In the genomic region with DNA sequence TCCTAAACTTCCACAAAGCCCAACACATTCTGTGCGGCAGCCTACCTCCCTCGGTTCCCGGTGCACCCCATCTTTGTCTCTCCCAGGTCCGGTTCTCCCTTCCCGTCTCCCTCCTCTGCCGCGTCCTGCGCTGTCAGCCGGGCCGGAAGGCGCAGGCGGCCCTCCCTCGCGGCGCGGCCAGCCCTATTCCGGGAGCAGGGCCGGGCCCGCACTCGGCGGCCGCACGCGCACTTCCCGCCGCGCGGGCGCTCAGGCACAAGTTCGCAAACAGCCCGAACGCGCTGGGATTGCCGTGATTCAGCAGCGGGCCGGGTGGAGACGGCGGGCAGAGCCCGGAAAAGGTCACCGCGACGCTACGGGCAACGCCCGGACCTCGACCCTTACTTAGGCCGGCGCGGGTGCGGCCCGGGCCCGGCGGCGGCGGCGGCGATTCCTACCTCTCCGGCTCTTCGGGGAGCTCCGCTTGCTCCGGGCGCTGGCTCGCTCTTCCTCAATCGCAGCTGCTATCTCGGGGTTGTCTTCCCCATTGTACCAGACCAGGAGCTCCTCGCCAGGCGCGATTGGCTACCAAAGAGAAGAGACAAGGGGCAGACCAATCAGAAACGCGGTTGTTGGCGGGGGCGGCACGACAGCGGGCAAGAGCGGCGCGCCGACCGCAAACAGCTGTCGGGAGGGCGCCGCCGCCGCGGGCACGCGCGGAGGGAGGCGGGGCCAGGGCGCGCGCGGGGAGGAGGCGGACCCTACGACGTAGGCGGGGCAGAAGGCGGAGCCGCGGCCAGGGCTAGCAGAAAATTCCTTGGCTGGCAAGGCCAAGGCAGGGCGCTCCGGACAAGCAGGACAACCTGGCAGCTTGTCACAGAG, we compare ENCODE assay signal across 8 mouse cellular contexts. TPM values are rescaled to one million over a fixed set of nuclear protein-coding genes. Genes with fewer than 3 reads are reported as not detected.
DNase-seq lines count a peak whose midpoint lies in the region; ATAC-seq and TF ChIP-seq lines count a peak whose summit lies in the region.

No protein-coding gene starts in this region.

- H3K27me3 ChIP-seq in CH12.LX (replicated peaks) = no peaks in the 10 kb centered on the region
- no peaks in the 10 kb centered on the region for H3K27me3 ChIP-seq in forebrain, embryonic 11.5 days (ENCODE audit: control insufficient read depth, insufficient read depth, low read length)
- H3K27me3 ChIP-seq in heart, embryonic 16.5 days (ENCODE audit: control insufficient read depth, insufficient read depth, low read length) = no peaks in the 10 kb centered on the region
- no peaks in the 10 kb centered on the region for H3K27me3 ChIP-seq in liver, embryonic 15.5 days
- H3K27me3 ChIP-seq in neural tube, embryonic 12.5 days (replicated peaks) = no peaks in the 10 kb centered on the region

- ATAC-seq in forebrain, embryonic 11.5 days (replicated peaks; ENCODE audit: low FRiP score) = peak; percentile 100
- peak; percentile 99 for ATAC-seq in heart, embryonic 16.5 days (replicated peaks; ENCODE audit: extremely low read depth, insufficient read depth, low FRiP score)
- ATAC-seq in liver, embryonic 15.5 days (ENCODE audit: insufficient read depth) = peak; percentile 98
- peak; percentile 100 for ATAC-seq in neural tube, embryonic 12.5 days (ENCODE audit: low FRiP score, low read depth)

- H3K9ac ChIP-seq in CH12.LX (ENCODE audit: insufficient read depth, low read depth) = peak overlapping the region; percentile 93
- peak overlapping the region; percentile 91 for H3K9ac ChIP-seq in forebrain, embryonic 11.5 days (ENCODE audit: low read length)
- peak overlapping the region; percentile 98 for H3K9ac ChIP-seq in heart, embryonic 16.5 days (ENCODE audit: low read length)
- peak overlapping the region; percentile 83 for H3K9ac ChIP-seq in liver, embryonic 15.5 days
- H3K9ac ChIP-seq in neural tube, embryonic 12.5 days = peak overlapping the region; percentile 93

- DNase-seq in CH12.LX (ENCODE audit: extremely low read depth) = peak; percentile 96
- peak; percentile 94 for DNase-seq in c-Kit-positive CD71-positive TER-119-negative erythroid progenitor cells, embryonic 14.5 days (ENCODE audit: low read depth)
- peak; percentile 99 for DNase-seq in forebrain, embryonic 11.5 days (ENCODE audit: low spot score)
- DNase-seq in kidney, postnatal 36 days = peak; percentile 99
- DNase-seq in telencephalon, adult 2 months (ENCODE audit: low read depth, low spot score) = peak; percentile 97

- TF ChIP-seq RAD21 in CH12.LX (IDR thresholded peaks at IDR 0.05; ENCODE audit: low read depth, low read length) = no peak

- WGBS in forebrain, embryonic 11.5 days = under 1% methylated on average over 89 of the region's 102 CpGs
- WGBS in heart, embryonic 16.5 days = under 1% methylated on average over 102 of the region's 102 CpGs
- WGBS in liver, embryonic 15.5 days (ENCODE audit: insufficient replicate concordance) = under 1% methylated on average over 102 of the region's 102 CpGs
- WGBS in neural tube, embryonic 12.5 days = under 1% methylated on average over 102 of the region's 102 CpGs

- no peak for TF ChIP-seq CTCF in CH12.LX (conservative IDR thresholded peaks at IDR 0.05 in 1 of 2, IDR thresholded peaks at IDR 0.05 in 1 of 2; ENCODE audit: low read depth in 2 of 2, low read length in 2 of 2)

- TF ChIP-seq EP300 in CH12.LX (IDR thresholded peaks at IDR 0.05; ENCODE audit: low read length) = no peak

- no peaks in the 10 kb centered on the region for H3K9me3 ChIP-seq in CH12.LX (replicated peaks; ENCODE audit: low read length)
- H3K9me3 ChIP-seq in forebrain, embryonic 11.5 days (ENCODE audit: control insufficient read depth, low read length) = no peaks in the 10 kb centered on the region
- H3K9me3 ChIP-seq in heart, embryonic 16.5 days (replicated peaks; ENCODE audit: control insufficient read depth, low read length) = no peaks in the 10 kb centered on the region
- H3K9me3 ChIP-seq in liver, embryonic 15.5 days (replicated peaks) = no peaks in the 10 kb centered on the region
- H3K9me3 ChIP-seq in neural tube, embryonic 12.5 days = no peaks in the 10 kb centered on the region

- peaks cover 43% of the 10 kb centered on the region for H3K79me2 ChIP-seq in CH12.LX (replicated peaks; ENCODE audit: control insufficient read depth, extremely low read depth, insufficient read depth, poor library complexity, severe bottlenecking)

- H3K4me2 ChIP-seq in CH12.LX (ENCODE audit: insufficient read depth, low read depth, poor library complexity, severe bottlenecking) = peak overlapping the region; percentile 80
- H3K4me2 ChIP-seq in forebrain, embryonic 11.5 days (ENCODE audit: low read depth, low read length, severe bottlenecking) = peak overlapping the region; percentile 54
- peak overlapping the region; percentile 70 for H3K4me2 ChIP-seq in heart, embryonic 16.5 days (ENCODE audit: low read depth, low read length)
- peak overlapping the region; percentile 84 for H3K4me2 ChIP-seq in liver, embryonic 15.5 days
- peak overlapping the region; percentile 69 for H3K4me2 ChIP-seq in neural tube, embryonic 12.5 days (replicated peaks)

- H3K4me3 ChIP-seq in CH12.LX (replicated peaks in 1 of 3; ENCODE audit: low read depth in 2 of 3, low read length in 2 of 3, poor library complexity in 1 of 3) = peak overlapping the region; percentile 79 to 91 (median 84)
- peak overlapping the region; percentile 83 for H3K4me3 ChIP-seq in forebrain, embryonic 11.5 days (ENCODE audit: low read depth, low read length)
- peak overlapping the region; percentile 92 for H3K4me3 ChIP-seq in heart, embryonic 16.5 days (ENCODE audit: low read length)
- H3K4me3 ChIP-seq in liver, embryonic 15.5 days (replicated peaks) = peak overlapping the region; percentile 79
- peak overlapping the region; percentile 80 for H3K4me3 ChIP-seq in neural tube, embryonic 12.5 days

- dilution Hi-C loops in CH12.LX (cut with MboI; ENCODE audit: extremely low pct_ligation_motif_present, extremely low pct_unique_long_range_greater_than_20kb, low sequenced_read_pairs) = no loop called here

- TF ChIP-seq POLR2A in CH12.LX (IDR thresholded peaks at IDR 0.05; ENCODE audit: low read depth, low read length) = peak; percentile 88

- peak overlapping the region; percentile 79 for H3K27ac ChIP-seq in CH12.LX (ENCODE audit: insufficient read depth, low read depth)
- H3K27ac ChIP-seq in forebrain, embryonic 11.5 days (ENCODE audit: low read depth, low read length) = peak overlapping the region; percentile 98
- H3K27ac ChIP-seq in heart, embryonic 16.5 days (ENCODE audit: low read length) = peak overlapping the region; percentile 100
- peak overlapping the region; percentile 99 for H3K27ac ChIP-seq in liver, embryonic 15.5 days (replicated peaks)
- H3K27ac ChIP-seq in neural tube, embryonic 12.5 days = peak overlapping the region; percentile 98

- in situ Hi-C loops in CH12.LX (cut with MboI; ENCODE audit: low pct_ligation_motif_present, low pct_unique_long_range_greater_than_20kb, low sequenced_read_pairs) = loop anchor here (5.0 kb wide), 1 partner anchor 40 kb away; no protein-coding TSS in a partner anchor

- peaks cover 31 to 49% of the 10 kb centered on the region in 2 experiments for H3K36me3 ChIP-seq in CH12.LX (replicated peaks in 1 of 2; ENCODE audit: control insufficient read depth in 1 of 2, insufficient read depth in 1 of 2, low read length in 1 of 2)
- H3K36me3 ChIP-seq in forebrain, embryonic 11.5 days (ENCODE audit: control insufficient read depth, insufficient read depth, low read length) = no peaks in the 10 kb centered on the region
- no peaks in the 10 kb centered on the region for H3K36me3 ChIP-seq in heart, embryonic 16.5 days (ENCODE audit: control insufficient read depth, insufficient read depth)
- H3K36me3 ChIP-seq in liver, embryonic 15.5 days (replicated peaks) = peaks cover 3% of the 10 kb centered on the region
- H3K36me3 ChIP-seq in neural tube, embryonic 12.5 days = peaks cover 12% of the 10 kb centered on the region

- peaks cover 5 to 50% of the 10 kb centered on the region in 2 experiments for H3K4me1 ChIP-seq in CH12.LX (ENCODE audit: control insufficient read depth in 1 of 2, insufficient read depth in 2 of 2)
- peaks cover 4% of the 10 kb centered on the region; the same call in 1 of the 2 replicates for H3K4me1 ChIP-seq in forebrain, embryonic 11.5 days (replicated peaks; ENCODE audit: control insufficient read depth, insufficient read depth, low read length)
- peaks cover 40% of the 10 kb centered on the region for H3K4me1 ChIP-seq in heart, embryonic 16.5 days (ENCODE audit: control insufficient read depth, insufficient read depth, low read length)
- peaks cover 38% of the 10 kb centered on the region for H3K4me1 ChIP-seq in liver, embryonic 15.5 days (replicated peaks)
- peaks cover 24% of the 10 kb centered on the region for H3K4me1 ChIP-seq in neural tube, embryonic 12.5 days

TF ChIP-seq in CH12.LX, 34 proteins besides CTCF, POLR2A, EP300 and RAD21 (continues in another document):
- TF ChIP-seq E2F4 (IDR thresholded peaks at IDR 0.05; ENCODE audit: insufficient replicate concordance, low read depth, low read length) (no peak), MAZ (IDR thresholded peaks at IDR 0.05; ENCODE audit: low read depth, low read length) (no peak), ZKSCAN1 (IDR thresholded peaks at IDR 0.05; ENCODE audit: borderline replicate concordance, low read depth, low read length) (no peak), BHLHE40 (IDR thresholded peaks at IDR 0.05; ENCODE audit: low read depth, low read length) (no peak), TCF12 (IDR thresholded peaks at IDR 0.05; ENCODE audit: low read depth, low read length) (peak; percentile 62), SIN3A (IDR thresholded peaks at IDR 0.05; ENCODE audit: low read length) (no peak; the same call in 1 of the 2 replicates), ZMIZ1 (IDR thresholded peaks at IDR 0.05; ENCODE audit: low read depth, low read length) (peak; percentile 74), TBP (conservative IDR thresholded peaks at IDR 0.05; ENCODE audit: low read depth, low read length) (peak; percentile 75), ZNF384 (IDR thresholded peaks at IDR 0.05; ENCODE audit: low read depth, low read length) (no peak), ZC3H11A (IDR thresholded peaks at IDR 0.05; ENCODE audit: low read depth, low read length) (no peak), ETS1 (conservative IDR thresholded peaks at IDR 0.05; ENCODE audit: low read depth, low read length) (peak; percentile 25; the same call in 1 of the 2 replicates), MXI1 (IDR thresholded peaks at IDR 0.05; ENCODE audit: low read depth, low read length) (peak; percentile 51; the same call in 1 of the 2 replicates), PAX5 (IDR thresholded peaks at IDR 0.05; ENCODE audit: low read length) (no peak)

RNA-seq across cellular contexts. Expression of a gene that starts 50.9 kb away (rescaled TPM):
- 7.1 and 7.2 TPM in 2 replicates for total RNA-seq in CH12.LX (2012; rRNA removed)
- total RNA-seq in CH12.LX (2014; rRNA removed) = 2.9 and 3.8 TPM in 2 replicates
- polyA plus RNA-seq in CH12.LX (2012; ENCODE audit: insufficient read length, low read depth) = 13.4 and 16.1 TPM in 2 replicates
- polyA plus RNA-seq in forebrain, embryonic 11.5 days (2014; fragmentation: Nextera tagmentation; extraction: Ambion mirVana) = 15.5 and 17.8 TPM in 2 replicates
- polyA plus RNA-seq in heart, embryonic 16.5 days (2015; fragmentation: Nextera tagmentation; extraction: Ambion mirVana) = 7.6 and 7.9 TPM in 2 replicates
- polyA plus RNA-seq in liver, embryonic 15.5 days (2015; fragmentation: Nextera tagmentation; extraction: Ambion mirVana) = 2.8 and 3.4 TPM in 2 replicates
- polyA plus RNA-seq in neural tube, embryonic 12.5 days (2016; fragmentation: Nextera tagmentation; extraction: Ambion mirVana) = 19.0 and 20.0 TPM in 2 replicates

Comparison
In these comparisons a context has a peak if more than half of its experiments do, and no peak if none do; other contexts are left out.
1. Peak in every context shown above with its lines: DNase-seq, ATAC-seq, H3K4me3 ChIP-seq and H3K27ac ChIP-seq.